Mouse (Mus musculus) heart, adult 2 months (tissue): ENCODE measurements around the gene 4933415A04Rik.

Experiments
- CTCF ChIP-seq: fragments of 200-600 bp; IDR thresholded peaks from 2 replicates; pipeline ENCODE4 v1.8.1; 2022; ENCODE audit warnings: antibody characterized with exemption, mild to moderate bottlenecking, moderate library complexity
- POLR2A ChIP-seq: fragments of 200-500 bp; IDR thresholded peaks from 2 replicates; pipeline ENCODE4 v1.6.1; 2011; ENCODE audit warnings: mild to moderate bottlenecking, low read depth, low read length, control low read depth; ENCODE audit not compliant: insufficient read depth

- TF ChIP-seq POLR2A (no peak), CTCF (no peak)
Observed at GRCm38 (mm10) chr11:43636761-43637160, 49.9 kb downstream of the 4933415A04Rik start.
